Comparison of ENCODE assay signal across 23 mouse cellular contexts in genomic region chr1:164053561-164053960, GRCm38 (mm10). TPM values are rescaled to one million over a fixed set of nuclear protein-coding genes. Genes with fewer than 3 reads are reported as not detected.
DNase-seq lines count a peak whose midpoint lies in the region; ATAC-seq and TF ChIP-seq lines count a peak whose summit lies in the region.
"Had no signal": no experiment of that assay in that cellular context is flagged by ENCODE, and none has a peak within 500 bp of the region (broad histone marks: within the 10 kb centered on the region; RNA-seq: fewer than 3 reads in every experiment).

No protein-coding gene starts in this region.

- DNase-seq in CD4-positive helper T cell, adult 2 months (ENCODE audit: low read depth, low spot score) = peak; percentile 9
- peak; percentile 36 for DNase-seq in T-cell, adult 2 months (ENCODE audit: low spot score)
- peak; percentile 47 for DNase-seq in induced T-regulatory cell, adult 2 months (ENCODE audit: low read depth)
- peak; percentile 69 to 83 for DNase-seq in natural killer cell, adult 2 months (ENCODE audit: low spot score in 2 of 2)
- DNase-seq in layer of hippocampus, adult 2 months (ENCODE audit: low spot score in 2 of 2) = no peak
- no peak for DNase-seq in adrenal gland, postnatal 10 days
- DNase-seq: cerebellum, adult 11-12 months; cerebellum, adult 9-11 months; cerebellum, postnatal 36 days; embryo, embryonic 11 days; gastrocnemius, postnatal 14 days; heart, postnatal 10 days; heart, postnatal 4 days; kidney, adult 11 months had no signal

- no peak overlapping the region for H3K27ac ChIP-seq in layer of hippocampus, adult 2 months
- H3K27ac ChIP-seq: embryonic facial prominence, embryonic 15.5 days; forebrain, embryonic 10.5 days; heart, embryonic 10.5 days; hindbrain, embryonic 12.5 days had no signal

- H3K4me3 ChIP-seq in layer of hippocampus, adult 2 months = no peak overlapping the region
- H3K4me3 ChIP-seq: embryonic facial prominence, embryonic 15.5 days; erythroblast, embryonic 14.5 days; forebrain, embryonic 10.5 days; heart, embryonic 10.5 days; hindbrain, embryonic 12.5 days had no signal

- no peak for TF ChIP-seq CTCF in layer of hippocampus, adult 2 months (conservative IDR thresholded peaks at IDR 0.05)

- ATAC-seq in megakaryocyte progenitor cell, adult 5-6 weeks (replicated peaks; ENCODE audit: poor library complexity) = no peak; the same call in 1 of the 2 replicates
- ATAC-seq: forebrain, embryonic 14.5 days; hindbrain, embryonic 16.5 days had no signal

RNA-seq across cellular contexts. Expression of gene Sele, which starts 5.5 kb away (rescaled TPM):
- total RNA-seq in layer of hippocampus, adult 2 months (2021) = not detected
- total RNA-seq in megakaryocyte progenitor cell, adult 5-6 weeks (2015) = not detected in 2 replicates
- 0.07 and 0.12 TPM in 2 replicates for total RNA-seq in megakaryocyte progenitor cell, adult 5-6 weeks (2017)
- 1 to 10 TPM; 1.6 to 1.7 TPM for total RNA-seq in adrenal gland, postnatal 10 days (2021)
- total RNA-seq: CH12.LX; gastrocnemius, postnatal 14 days had no signal

RNA-seq across cellular contexts. Expression of gene Sell, which starts 8.2 kb away (rescaled TPM):
- under 1 TPM in 1 of 2 experiments, not detected in 1; 0.07 TPM for total RNA-seq in layer of hippocampus, adult 2 months (2021)
- 371 and 392 TPM in 2 replicates for total RNA-seq in megakaryocyte progenitor cell, adult 5-6 weeks (2015)
- total RNA-seq in megakaryocyte progenitor cell, adult 5-6 weeks (2017) = 234 and 258 TPM in 2 replicates
- total RNA-seq in adrenal gland, postnatal 10 days (2021) = 1 to 10 TPM; 6.4 to 9.6 TPM
- total RNA-seq: CH12.LX had no signal

RNA-seq across cellular contexts. Expression of gene Mettl18, which starts 58.9 kb away (rescaled TPM):
- 1 to 10 TPM; 6.9 to 7.8 TPM for total RNA-seq in layer of hippocampus, adult 2 months (2021)
- 5.1 and 6.8 TPM in 2 replicates for total RNA-seq in megakaryocyte progenitor cell, adult 5-6 weeks (2015)
- 15.2 and 20.2 TPM in 2 replicates for total RNA-seq in megakaryocyte progenitor cell, adult 5-6 weeks (2017)
- total RNA-seq in adrenal gland, postnatal 10 days (2021) = 1 to 10 TPM; 3.2 to 4.5 TPM

RNA-seq across cellular contexts. Expression of gene BC055324, which starts 59.0 kb away (rescaled TPM):
- under 1 TPM; 0.66 to 0.95 TPM for total RNA-seq in layer of hippocampus, adult 2 months (2021)
- 20.4 and 25.5 TPM in 2 replicates for total RNA-seq in megakaryocyte progenitor cell, adult 5-6 weeks (2015)
- 19.9 and 20.0 TPM in 2 replicates for total RNA-seq in megakaryocyte progenitor cell, adult 5-6 weeks (2017)
- 1 to 10 TPM; 3.2 to 4.0 TPM for total RNA-seq in adrenal gland, postnatal 10 days (2021)

Comparison
In these comparisons a context has a peak if more than half of its experiments do, and no peak if none do; other contexts are left out.
1. DNase-seq: peak in CD4-positive helper T cell, adult 2 months (single experiment), T-cell, adult 2 months (single experiment), induced T-regulatory cell, adult 2 months (single experiment) and natural killer cell, adult 2 months (2 of 2); none in layer of hippocampus, adult 2 months (0 of 2) and adrenal gland, postnatal 10 days (single experiment).
2. RNA of gene Sell, which starts 8.2 kb away (total RNA-seq): 234 to 392 TPM in megakaryocyte progenitor cell, adult 5-6 weeks; 6.4 to 9.6 TPM in adrenal gland, postnatal 10 days and 0.07 TPM in layer of hippocampus, adult 2 months; every median in the first group is over 10 times any median in the second.